Mouse (Mus musculus) lung, postnatal 0 days (tissue): ENCODE measurements around the gene Ipo5. TPM values are rescaled to one million over a fixed set of nuclear protein-coding genes. Genes with fewer than 3 reads are reported as not detected.

ENCODE experiments used
- ATAC-seq: fragments of 200-750 bp; cut with Nextera tagmentation; 2 replicates; pipeline ENCODE4 v1.8.0; 2017; ENCODE audit warnings: moderate library complexity
- DNase-seq: peaks from one replicate; pipeline ENCODE4 v3.0.0-alpha.2; 2016; ENCODE audit warnings: low spot score
- H3K27ac ChIP-seq: fragments of 300-500 bp; sonication (generic); 2 replicates; pipeline ENCODE4 v1.5.1; 2014; ENCODE audit warnings: antibody characterized with exemption, mild to moderate bottlenecking, low read length, mixed read lengths
- H3K27me3 ChIP-seq: fragments of 300-500 bp; sonication (generic); replicated peaks from 2 replicates; pipeline ENCODE4 v1.6.1; 2014; ENCODE audit warnings: low read length, mixed read lengths; ENCODE audit not compliant: insufficient read depth
- H3K36me3 ChIP-seq: fragments of 300-500 bp; sonication (generic); 2 replicates; pipeline ENCODE4 v1.6.1; 2014; ENCODE audit warnings: low read length, mixed read lengths; ENCODE audit not compliant: insufficient read depth
- H3K4me1 ChIP-seq: fragments of 300-500 bp; sonication (generic); 2 replicates; pipeline ENCODE4 v1.6.1; 2014; ENCODE audit warnings: antibody characterized with exemption, low read depth, low read length, mixed read lengths; ENCODE audit not compliant: insufficient read depth
- H3K4me2 ChIP-seq: fragments of 300-500 bp; sonication (generic); replicated peaks from 2 replicates; pipeline ENCODE4 v1.6.1; 2014; ENCODE audit warnings: low read depth, mild to moderate bottlenecking, low read length, moderate library complexity, mixed read lengths
- H3K4me3 ChIP-seq: fragments of 300-500 bp; sonication (generic); 2 replicates; pipeline ENCODE4 v1.5.1; 2014; ENCODE audit warnings: low read depth, low read length
- H3K9ac ChIP-seq: fragments of 300-500 bp; sonication (generic); replicated peaks from 2 replicates; pipeline ENCODE4 v1.6.1; 2014; ENCODE audit warnings: low read depth, mild to moderate bottlenecking
- H3K9me3 ChIP-seq: fragments of 300-500 bp; sonication (generic); 2 replicates; pipeline ENCODE4 v1.6.1; 2016; ENCODE audit warnings: low read length, mixed read lengths
- CTCF ChIP-seq: IDR thresholded peaks from 2 replicates; pipeline ENCODE4 v1.5.1; 2016; ENCODE audit warnings: antibody characterized with exemption, mild to moderate bottlenecking
- EP300 ChIP-seq: IDR thresholded peaks from 2 replicates; pipeline ENCODE4 v1.6.1; 2016; ENCODE audit warnings: antibody characterized with exemption, mild to moderate bottlenecking, control low read depth
- WGBS: fragments of 180-500 bp; shearing (Covaris S2); extraction: QIAGEN DNeasy Blood & Tissue Kit; methylation state at CpG from one replicate; pipeline ENCODE4 v1.1.7; 2014; 5-methylcytosine and 5-hydroxymethylcytosine counted together
- polyA plus RNA-seq: library from polyadenylated mRNA; unstranded; fragments of >200 nt; fragmentation: Nextera tagmentation; extraction: Ambion mirVana; gene quantifications from 2 replicates; pipeline ENCODE4 v1.2.1, GENCODE M21; 2015

Ipo5 gene
- polyA plus RNA-seq = 23.4 and 25.4 TPM in 2 replicates

DNA sequence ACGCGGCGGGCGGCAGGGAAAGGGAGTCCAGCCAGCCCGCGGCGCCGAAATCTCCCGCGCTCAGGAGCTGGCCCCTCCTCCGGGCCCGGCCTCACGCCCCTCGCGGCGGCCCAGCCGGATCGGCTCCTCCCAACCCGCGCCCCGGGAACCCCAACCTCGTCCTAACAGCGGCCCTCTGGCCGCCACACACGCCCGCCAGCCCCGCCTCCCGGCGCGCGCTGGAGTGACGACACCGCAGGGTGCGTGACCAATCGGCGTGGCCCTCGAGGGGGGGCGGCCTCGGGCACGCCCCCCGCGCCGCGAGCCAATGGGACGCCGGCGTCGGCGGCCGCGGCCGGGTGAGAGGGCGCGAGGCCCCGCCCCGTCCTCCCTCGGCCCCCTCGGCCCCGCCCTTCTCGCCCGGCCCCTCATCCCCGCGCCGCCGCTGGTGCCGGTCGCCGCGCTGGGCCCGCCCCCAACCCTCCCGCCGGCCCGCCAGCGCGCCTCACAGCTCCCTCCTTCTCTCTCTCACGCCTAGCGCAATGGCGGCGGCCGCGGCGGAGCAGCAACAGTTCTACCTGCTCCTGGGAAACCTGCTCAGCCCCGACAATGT lies at the start of gene Ipo5:
Gene Ipo5 (plus strand): TSS at position 492 of the 592 bp plus-strand sequence.
- WGBS = 0% methylated on average over 27 of the region's 83 CpGs
- Histone ChIP-seq H3K4me1 (peaks cover 11% of the 10 kb centered on the region; the same call in 1 of the 2 replicates), H3K27me3 (no peaks in the 10 kb centered on the region), H3K27ac (peak within 1 kb of the TSS; percentile 96), H3K4me2 (peak within 1 kb of the TSS; percentile 97), H3K9me3 (no peaks in the 10 kb centered on the region), H3K9ac (peak within 1 kb of the TSS; percentile 69), H3K36me3 (no peaks in the 10 kb centered on the region), H3K4me3 (peak within 1 kb of the TSS; percentile 86)
- TF ChIP-seq EP300 (no peak), CTCF (no peak)
- DNase-seq = peak; percentile 97
- ATAC-seq = peak; percentile 97

DNA sequence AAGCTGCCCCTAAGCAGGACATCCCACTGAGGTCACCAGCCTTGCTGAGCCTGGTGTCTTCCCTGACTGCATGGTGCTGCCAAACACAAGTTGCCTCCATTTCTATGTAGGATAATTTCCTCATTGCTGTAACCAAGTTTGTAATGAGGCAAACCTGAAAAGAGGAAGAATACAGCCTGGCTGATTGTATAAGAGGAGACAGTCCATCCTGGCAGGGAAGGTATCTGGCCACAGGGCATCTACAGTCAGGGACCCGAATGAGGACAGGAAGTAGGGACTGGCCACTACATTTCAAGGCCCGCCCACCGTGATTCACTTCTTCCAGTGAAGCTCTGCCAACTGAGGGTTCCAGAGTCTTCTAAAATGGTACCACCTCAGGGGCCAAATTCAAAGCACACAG lies 47.8 kb upstream of the Ipo5 start:
- H3K9me3 ChIP-seq = no peaks in the 10 kb centered on the region
- H3K36me3 ChIP-seq = no peaks in the 10 kb centered on the region
- no peak overlapping the region for H3K4me3 ChIP-seq
- no peak overlapping the region for H3K9ac ChIP-seq
- H3K4me1 ChIP-seq = no peaks in the 10 kb centered on the region
- TF ChIP-seq CTCF (no peak), EP300 (no peak)
- no peaks in the 10 kb centered on the region for H3K27me3 ChIP-seq
- no peak overlapping the region for H3K4me2 ChIP-seq
- WGBS = 85% methylated on average over 3 of the region's 3 CpGs
- no peak overlapping the region for H3K27ac ChIP-seq
- ATAC-seq (no peak), DNase-seq (no peak)

DNA sequence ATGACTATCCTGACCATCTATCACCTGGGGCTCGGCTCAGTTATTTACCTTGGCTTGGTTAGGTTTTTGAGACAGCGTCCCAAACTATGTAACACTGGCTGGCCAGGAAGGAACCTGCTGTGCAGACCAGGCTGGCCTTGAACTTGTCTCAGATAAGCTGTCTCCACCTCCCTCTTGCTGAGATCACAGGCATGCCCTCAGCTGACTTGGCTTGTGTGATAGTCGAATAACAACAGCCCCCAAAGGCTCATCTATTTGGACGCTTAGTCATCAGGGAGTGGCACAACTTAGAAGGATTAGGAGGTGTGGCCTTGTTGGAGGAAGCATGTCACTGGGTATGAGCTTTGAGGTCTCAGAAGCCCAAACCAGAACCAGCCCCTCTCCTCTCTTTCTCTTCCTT lies 46.1 kb upstream of the Ipo5 start:
- WGBS = 85% methylated on average over 4 of the region's 4 CpGs
- H3K27ac ChIP-seq = no peak overlapping the region

DNA sequence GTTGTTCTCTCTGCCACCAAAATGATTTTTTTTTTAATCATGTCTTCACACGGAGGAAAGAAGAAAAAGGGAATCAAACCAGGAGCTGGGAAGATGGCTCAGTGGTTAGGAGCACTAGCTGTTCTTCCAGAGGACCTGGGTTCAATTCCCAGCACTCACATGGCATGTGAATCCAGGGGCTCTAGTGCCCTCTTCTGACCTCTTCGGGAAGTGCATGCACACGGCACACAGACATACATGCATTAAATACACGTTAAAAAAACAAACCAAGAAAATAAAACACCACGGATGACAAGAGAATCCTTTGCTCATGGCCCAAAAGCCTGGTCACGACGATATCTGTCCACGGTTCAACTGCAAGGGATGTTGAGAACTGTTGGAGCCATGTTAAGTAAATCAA lies 44.5 kb upstream of the Ipo5 start:
- no peak overlapping the region for H3K9ac ChIP-seq
- no peak overlapping the region for H3K4me2 ChIP-seq
- no peaks in the 10 kb centered on the region for H3K27me3 ChIP-seq
- H3K4me1 ChIP-seq = peaks cover 8% of the 10 kb centered on the region; the same call in 1 of the 2 replicates
- H3K36me3 ChIP-seq = no peaks in the 10 kb centered on the region
- H3K9me3 ChIP-seq = no peaks in the 10 kb centered on the region
- 90% methylated on average over 8 of the region's 8 CpGs for WGBS
- TF ChIP-seq CTCF (no peak), EP300 (no peak)
- H3K4me3 ChIP-seq = no peak overlapping the region
- ATAC-seq (no peak), DNase-seq (no peak)
- no peak overlapping the region for H3K27ac ChIP-seq

More for the DNA sequence above, 46.1 kb upstream of the Ipo5 start:
- H3K27me3 ChIP-seq = no peaks in the 10 kb centered on the region
- TF ChIP-seq CTCF = no peak
- no peak for TF ChIP-seq EP300
- DNase-seq (no peak), ATAC-seq (no peak)
- no peaks in the 10 kb centered on the region for H3K36me3 ChIP-seq
- peaks cover 8% of the 10 kb centered on the region; the same call in 1 of the 2 replicates for H3K4me1 ChIP-seq
- no peaks in the 10 kb centered on the region for H3K9me3 ChIP-seq
- no peak overlapping the region for H3K9ac ChIP-seq
- no peak overlapping the region for H3K4me2 ChIP-seq
- no peak overlapping the region for H3K4me3 ChIP-seq

DNA sequence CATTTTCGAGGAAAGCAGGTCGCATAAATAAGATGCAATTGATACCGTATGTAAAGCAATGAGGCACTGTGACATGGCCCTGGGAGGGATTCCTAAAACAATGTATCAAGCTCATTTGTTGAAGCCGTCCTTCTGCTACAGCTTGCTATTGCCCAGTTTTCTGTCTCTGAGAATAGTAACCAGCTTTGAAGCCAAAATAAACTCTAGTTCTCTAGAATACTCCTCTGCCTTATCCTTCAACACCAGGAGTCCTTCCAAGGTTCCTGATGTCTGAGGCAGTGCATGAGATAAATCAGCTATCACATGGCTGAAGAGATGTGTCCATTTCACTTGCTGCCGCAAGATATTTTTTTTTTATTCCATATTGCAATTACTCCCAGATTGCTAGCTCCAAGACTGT lies 43.9 kb upstream of the Ipo5 start:
- Histone ChIP-seq H3K27ac (no peak overlapping the region), H3K9ac (no peak overlapping the region), H3K36me3 (no peaks in the 10 kb centered on the region), H3K27me3 (no peaks in the 10 kb centered on the region), H3K9me3 (no peaks in the 10 kb centered on the region), H3K4me3 (no peak overlapping the region), H3K4me1 (peaks cover 8% of the 10 kb centered on the region; the same call in 1 of the 2 replicates), H3K4me2 (no peak overlapping the region)
- no peak for ATAC-seq
- no peak for DNase-seq
- WGBS = 79% methylated on average over 5 of the region's 5 CpGs
- TF ChIP-seq CTCF (no peak), EP300 (no peak)

DNA sequence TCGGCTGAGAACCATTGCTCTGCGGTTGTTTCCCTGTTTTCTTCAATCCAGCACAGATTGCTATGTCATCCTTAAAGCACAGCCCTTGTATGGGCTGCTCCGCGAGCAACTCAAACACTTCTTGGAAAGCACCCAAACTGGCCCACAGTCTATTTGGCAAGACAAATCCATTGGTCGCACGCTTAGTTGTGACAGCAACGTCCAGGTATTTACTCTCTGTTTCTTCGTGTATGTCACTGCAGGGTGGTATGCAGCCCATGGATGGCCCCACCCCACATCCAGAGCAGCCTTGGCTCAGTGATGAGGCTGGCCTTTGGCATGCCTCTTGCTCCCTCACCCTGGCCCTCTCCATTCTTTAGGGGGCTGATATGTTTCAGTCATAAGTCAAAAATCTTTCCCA lies 42.5 kb upstream of the Ipo5 start:
- DNase-seq = peak; percentile 85
- 24% methylated on average over 8 of the region's 8 CpGs for WGBS
- TF ChIP-seq EP300 (no peak; the same call in 1 of the 2 replicates), CTCF (no peak)

More for the DNA sequence above, 42.5 kb upstream of the Ipo5 start:
- Histone ChIP-seq H3K27me3 (no peaks in the 10 kb centered on the region), H3K27ac (0 out of 2 replicates have a peak overlapping the region, but pooled peaks have one; percentile 2), H3K9me3 (no peaks in the 10 kb centered on the region), H3K4me1 (peaks cover 8% of the 10 kb centered on the region; the same call in 1 of the 2 replicates), H3K9ac (no peak overlapping the region), H3K4me2 (no peak overlapping the region), H3K36me3 (no peaks in the 10 kb centered on the region), H3K4me3 (no peak overlapping the region)
- peak; percentile 87 for ATAC-seq
